Mouse (Mus musculus) neural tube, embryonic 13.5 days (tissue): ENCODE data around the gene Slc5a10. TPM values are rescaled to one million over a fixed set of nuclear protein-coding genes. Genes with fewer than 3 reads are reported as not detected.

Experiments
- polyA plus RNA-seq: library from polyadenylated mRNA; unstranded; fragments of >200 nt; fragmentation: Nextera tagmentation; extraction: Ambion mirVana; gene quantifications from 2 replicates; pipeline ENCODE4 v1.2.1, GENCODE M21; 2015

The Slc5a10 gene
- polyA plus RNA-seq, 1 experiment from 2014 or later = not detected

Other genes with a start within 250 kb of the Slc5a10 start
- gene Mfap4, start 235.4 kb downstream of the Slc5a10 start, polyA plus RNA-seq = 91.0 and 108 TPM in 2 replicates
- gene Mapk7, start 226.4 kb downstream of the Slc5a10 start, polyA plus RNA-seq = 73.6 and 85.1 TPM in 2 replicates
- 36.4 and 36.5 TPM in 2 replicates for gene B9d1, start 215.7 kb downstream of the Slc5a10 start, polyA plus RNA-seq
- gene Epn2, start 141.1 kb downstream of the Slc5a10 start, polyA plus RNA-seq = 53.9 and 56.5 TPM in 2 replicates
- gene Grap, start 67.6 kb downstream of the Slc5a10 start, polyA plus RNA-seq = 9.5 and 10.7 TPM in 2 replicates
- 0.07 and 0.19 TPM in 2 replicates for gene Fam83g, start 36.7 kb downstream of the Slc5a10 start, polyA plus RNA-seq
- gene Prpsap2, start 41.3 kb upstream of the Slc5a10 start, polyA plus RNA-seq = 51.4 and 51.8 TPM in 2 replicates
- 33.6 and 34.8 TPM in 2 replicates for gene Ulk2, start 134.2 kb upstream of the Slc5a10 start, polyA plus RNA-seq
- 13.6 and 14.0 TPM in 2 replicates for gene Akap10, start 209.4 kb upstream of the Slc5a10 start, polyA plus RNA-seq
- 10.2 and 12.9 TPM in 2 replicates for gene Specc1, start 235.9 kb upstream of the Slc5a10 start, polyA plus RNA-seq